Mouse (Mus musculus) midbrain, embryonic 12.5 days (tissue): Measurements from ENCODE around the gene Ptges3. TPM values are rescaled to one million over a fixed set of nuclear protein-coding genes. Genes with fewer than 3 reads are reported as not detected.

ENCODE experiments used
- ATAC-seq: fragments of 200-750 bp; cut with Nextera tagmentation; 2 replicates; pipeline ENCODE4 v1.8.0; 2017; ENCODE audit warnings: low read depth, moderate TSS enrichment, moderate library complexity; ENCODE audit not compliant: low FRiP score
- H3K27ac ChIP-seq: fragments of 300-500 bp; sonication (generic); replicated peaks from 2 replicates; pipeline ENCODE4 v1.5.1; 2016; ENCODE audit warnings: mild to moderate bottlenecking
- H3K27me3 ChIP-seq: fragments of 300-500 bp; sonication (generic); 2 replicates; pipeline ENCODE4 v1.6.1; 2016; ENCODE audit warnings: mild to moderate bottlenecking
- H3K36me3 ChIP-seq: fragments of 300-500 bp; sonication (generic); 2 replicates; pipeline ENCODE4 v1.6.1; 2016
- H3K4me1 ChIP-seq: fragments of 300-500 bp; sonication (generic); 2 replicates; pipeline ENCODE4 v1.6.1; 2016
- H3K4me2 ChIP-seq: fragments of 300-500 bp; sonication (generic); replicated peaks from 2 replicates; pipeline ENCODE4 v1.6.1; 2016; ENCODE audit warnings: mild to moderate bottlenecking, moderate library complexity
- H3K4me3 ChIP-seq: fragments of 300-500 bp; sonication (generic); 2 replicates; pipeline ENCODE4 v1.5.1; 2016; ENCODE audit warnings: mild to moderate bottlenecking
- H3K9ac ChIP-seq: fragments of 300-500 bp; sonication (generic); replicated peaks from 2 replicates; pipeline ENCODE4 v1.6.1; 2016; ENCODE audit warnings: mild to moderate bottlenecking, moderate library complexity
- H3K9me3 ChIP-seq: fragments of 300-500 bp; sonication (generic); 2 replicates; pipeline ENCODE4 v1.6.1; 2016; ENCODE audit warnings: mild to moderate bottlenecking
- WGBS: fragments of 180-500 bp; shearing (Covaris S2); methylation state at CpG from one replicate; pipeline ENCODE4 v1.1.7; 2016; 5-methylcytosine and 5-hydroxymethylcytosine counted together
- microRNA counts: library from miRNA; unstranded; fragments of <30 nt; microRNA quantifications from one replicate; lab custom pipeline; 2017
- microRNA-seq: library from miRNA; unstranded; fragments of <30 nt; microRNA quantifications from one replicate; pipeline ENCODE4, GENCODE M21; 2017
- polyA plus RNA-seq: library from polyadenylated mRNA; unstranded; fragments of >200 nt; fragmentation: Nextera tagmentation; extraction: Ambion mirVana; gene quantifications from 2 replicates; pipeline ENCODE4 v1.2.1, GENCODE M21; 2016

The Ptges3 gene
- polyA plus RNA-seq, 1 experiment from 2014 or later: 545 TPM

DNA sequence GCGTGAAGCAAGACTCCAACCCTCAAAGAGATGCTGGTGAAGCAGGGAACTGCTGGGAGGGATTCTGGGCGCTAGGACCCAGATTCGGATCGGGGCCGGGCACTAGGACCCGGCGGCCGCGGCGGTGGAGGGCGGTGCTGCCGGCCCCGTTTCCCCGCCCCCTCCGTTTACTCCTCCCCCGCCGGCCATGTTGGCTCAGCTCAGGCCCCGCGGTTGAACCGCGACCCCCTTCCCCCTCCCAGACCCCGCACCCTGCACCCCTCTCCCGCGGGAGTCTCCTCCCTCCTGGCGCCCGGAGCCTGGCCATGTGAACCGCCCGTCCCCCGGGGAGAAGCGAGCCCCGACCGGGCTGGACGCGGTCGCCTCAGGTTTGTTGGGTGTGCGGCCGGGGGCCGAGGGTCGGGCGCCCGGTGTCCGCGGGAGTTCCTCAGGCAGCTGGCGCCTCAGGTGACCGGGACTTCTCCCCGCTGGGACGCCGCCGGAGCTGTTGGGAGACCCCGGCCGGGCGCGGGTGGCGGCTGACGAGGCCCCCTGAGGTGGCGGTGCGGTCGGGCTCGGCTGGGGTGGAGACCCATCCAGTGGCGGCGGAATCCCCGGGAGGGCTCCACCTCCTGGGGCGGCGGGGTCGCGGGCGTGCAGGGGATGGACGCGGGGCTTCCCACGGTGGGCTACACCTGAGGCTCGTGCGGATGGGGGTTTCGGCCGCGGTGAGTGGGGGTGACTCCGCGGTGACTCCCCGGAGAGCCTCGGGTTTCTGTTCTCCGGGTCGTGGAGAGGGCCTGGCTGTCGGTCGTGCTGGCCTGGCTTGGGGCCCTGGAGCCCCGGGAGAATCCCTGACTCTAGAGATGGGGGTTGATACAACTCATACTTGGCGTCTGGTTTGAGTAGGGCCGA is 38.2 kb downstream of the Ptges3 start:
- H3K27me3 ChIP-seq: no peaks in the 10 kb centered on the region
- peak overlapping the region; percentile 99 for H3K4me3 ChIP-seq
- peak overlapping the region; percentile 96 for H3K9ac ChIP-seq
- under 1% methylated on average over 63 of the region's 86 CpGs for WGBS
- ATAC-seq: peak; percentile 82
- H3K4me2 ChIP-seq: peak overlapping the region; percentile 71
- peak overlapping the region; percentile 88 for H3K27ac ChIP-seq
- H3K4me1 ChIP-seq: peaks cover 44% of the 10 kb centered on the region
- no peaks in the 10 kb centered on the region for H3K9me3 ChIP-seq
- no peaks in the 10 kb centered on the region for H3K36me3 ChIP-seq

GRCm38 (mm10) chr10:128097587-128097971 is 38.8 kb downstream of the Ptges3 start:
- H3K27ac ChIP-seq: peak overlapping the region; percentile 88
- peak overlapping the region; percentile 71 for H3K4me2 ChIP-seq
- H3K9me3 ChIP-seq: no peaks in the 10 kb centered on the region
- peaks cover 39% of the 10 kb centered on the region for H3K4me1 ChIP-seq
- peak overlapping the region; percentile 96 for H3K9ac ChIP-seq
- H3K4me3 ChIP-seq: peak overlapping the region; percentile 99
- H3K36me3 ChIP-seq: no peaks in the 10 kb centered on the region
- no peak for ATAC-seq
- no peaks in the 10 kb centered on the region for H3K27me3 ChIP-seq
- 0% methylated on average over 13 of the region's 13 CpGs for WGBS

DNA sequence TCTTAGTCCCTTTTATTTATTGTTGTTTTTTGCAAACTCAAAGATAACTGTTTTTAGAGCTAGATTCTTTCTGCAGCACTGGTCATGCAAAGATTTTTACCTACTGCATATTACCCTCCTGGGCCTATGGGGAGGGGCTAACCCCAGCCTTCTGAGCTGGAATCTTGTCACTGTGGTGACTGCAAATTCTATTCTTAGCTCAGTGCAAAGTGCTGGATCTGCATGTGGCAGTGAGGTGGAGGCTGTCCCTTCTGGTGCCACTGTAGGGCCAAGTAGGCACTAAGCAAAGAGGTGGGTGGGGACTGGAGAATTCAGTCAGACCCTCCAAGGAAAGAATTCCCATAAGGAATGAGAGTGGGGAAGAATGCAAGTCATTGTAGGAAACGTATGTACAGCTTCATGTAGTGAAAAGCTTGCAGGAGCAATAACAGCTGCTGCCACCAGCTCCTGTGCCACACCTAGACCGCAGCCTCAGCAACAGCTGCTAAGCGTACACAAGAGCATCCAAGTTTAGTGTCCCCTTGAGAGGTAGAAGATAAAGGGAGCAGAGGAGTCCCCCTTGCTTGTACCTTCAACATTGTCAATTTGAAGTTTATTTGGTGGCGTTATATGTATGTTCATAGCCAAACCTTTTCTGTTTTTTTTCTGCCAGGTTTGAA is 51.5 kb downstream of the Ptges3 start:
- Histone ChIP-seq H3K4me3 (no peak overlapping the region), H3K9ac (no peak overlapping the region), H3K4me1 (no peaks in the 10 kb centered on the region), H3K9me3 (no peaks in the 10 kb centered on the region), H3K36me3 (peaks cover 54% of the 10 kb centered on the region), H3K27me3 (no peaks in the 10 kb centered on the region), H3K4me2 (no peak overlapping the region), H3K27ac (no peak overlapping the region)
- WGBS: 93% methylated on average over 4 of the region's 4 CpGs
- ATAC-seq: no peak

DNA sequence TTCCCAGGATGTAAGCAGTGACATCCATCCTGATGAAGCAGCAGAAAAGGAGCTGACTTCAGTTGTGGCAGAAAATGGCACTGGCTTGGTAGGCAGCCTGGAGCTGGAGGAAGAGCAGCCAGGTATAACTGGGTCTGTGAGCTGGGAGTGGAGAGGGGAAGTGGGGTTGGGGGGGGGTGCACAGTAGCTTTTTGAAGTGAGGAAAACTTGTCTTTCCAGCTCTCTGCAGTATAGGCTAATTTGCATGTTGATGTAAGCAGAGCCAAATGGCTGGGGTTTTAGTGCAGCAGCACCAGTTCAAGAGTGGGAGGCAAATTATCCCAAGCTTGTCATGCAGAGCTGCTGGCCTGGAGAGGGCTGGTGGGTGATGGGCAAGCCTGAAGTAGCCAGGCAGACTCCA is 52.5 kb downstream of the Ptges3 start:
- Histone ChIP-seq H3K4me2 (no peak overlapping the region), H3K27me3 (no peaks in the 10 kb centered on the region), H3K4me1 (no peaks in the 10 kb centered on the region), H3K9ac (no peak overlapping the region), H3K36me3 (peaks cover 64% of the 10 kb centered on the region), H3K4me3 (no peak overlapping the region), H3K9me3 (no peaks in the 10 kb centered on the region), H3K27ac (no peak overlapping the region)
- no peak for ATAC-seq

DNA sequence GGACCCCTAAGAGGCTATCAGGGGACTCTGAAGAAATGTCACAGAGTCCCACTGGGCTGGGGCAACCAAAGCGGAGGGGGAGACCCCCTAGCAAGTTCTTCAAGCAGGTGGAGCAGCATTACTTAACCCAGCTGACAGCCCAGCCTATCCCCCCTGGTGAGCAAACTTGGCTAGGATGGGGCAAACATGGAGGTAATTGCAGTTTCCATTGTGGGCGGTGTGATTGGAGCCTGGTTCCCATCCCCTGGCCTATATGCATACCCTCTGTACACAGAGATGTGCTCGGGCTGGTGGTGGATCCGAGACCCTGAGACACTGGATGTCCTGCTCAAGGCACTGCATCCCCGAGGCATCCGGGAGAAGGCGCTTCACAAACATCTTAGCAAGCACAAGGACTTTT is 65.1 kb downstream of the Ptges3 start:
- no peak for ATAC-seq
- Histone ChIP-seq H3K4me1 (no peaks in the 10 kb centered on the region), H3K27me3 (no peaks in the 10 kb centered on the region), H3K4me3 (no peak overlapping the region), H3K27ac (no peak overlapping the region), H3K9ac (no peak overlapping the region), H3K4me2 (no peak overlapping the region), H3K9me3 (no peaks in the 10 kb centered on the region), H3K36me3 (peaks cover 97% of the 10 kb centered on the region)
- WGBS: 96% methylated on average over 7 of the region's 7 CpGs

DNA sequence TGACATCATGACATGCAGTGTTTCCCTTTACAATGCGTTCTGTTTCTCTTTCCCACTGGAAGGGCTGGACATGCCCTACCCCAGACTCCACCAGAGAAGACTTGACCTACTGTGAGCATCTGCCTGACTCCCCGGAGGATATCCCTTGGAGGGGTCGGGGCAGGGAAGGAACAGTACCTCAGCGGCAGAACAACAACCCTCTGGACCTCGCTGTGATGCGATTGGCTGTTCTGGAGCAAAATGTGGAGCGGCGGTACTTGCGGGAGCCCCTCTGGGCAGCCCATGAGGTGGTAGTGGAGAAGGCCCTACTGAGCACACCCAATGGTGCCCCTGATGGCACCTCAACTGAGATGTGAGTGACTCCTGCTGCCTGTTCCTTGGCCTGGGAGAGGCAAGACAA is 66.1 kb downstream of the Ptges3 start:
- peaks cover 94% of the 10 kb centered on the region for H3K36me3 ChIP-seq
- H3K9me3 ChIP-seq: no peaks in the 10 kb centered on the region
- no peaks in the 10 kb centered on the region for H3K4me1 ChIP-seq
- no peak for ATAC-seq
- no peaks in the 10 kb centered on the region for H3K27me3 ChIP-seq
- no peak overlapping the region for H3K4me2 ChIP-seq
- H3K27ac ChIP-seq: no peak overlapping the region
- H3K9ac ChIP-seq: no peak overlapping the region
- no peak overlapping the region for H3K4me3 ChIP-seq
- WGBS: 96% methylated on average over 9 of the region's 9 CpGs

DNA sequence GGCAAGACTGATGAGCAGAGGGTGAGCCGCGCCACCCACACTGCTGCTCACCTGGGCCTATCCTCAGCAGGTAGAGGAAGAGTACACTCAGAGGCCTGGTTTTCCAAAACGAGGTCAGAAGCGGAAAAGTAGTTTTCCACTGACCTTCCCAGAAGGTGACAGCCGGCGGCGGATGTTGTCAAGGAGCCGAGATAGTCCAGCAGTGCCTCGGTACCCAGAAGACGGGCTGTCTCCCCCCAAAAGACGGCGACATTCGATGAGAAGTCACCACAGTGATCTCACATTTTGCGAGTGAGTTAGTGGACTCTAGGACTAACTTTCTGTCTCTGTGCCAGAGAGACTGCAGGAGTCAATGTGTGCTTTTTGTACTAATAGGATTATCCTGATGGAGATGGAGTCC is 67.2 kb downstream of the Ptges3 start:
- no peak overlapping the region for H3K4me2 ChIP-seq
- H3K27ac ChIP-seq: no peak overlapping the region
- H3K4me1 ChIP-seq: no peaks in the 10 kb centered on the region
- H3K27me3 ChIP-seq: no peaks in the 10 kb centered on the region
- no peak overlapping the region for H3K4me3 ChIP-seq
- H3K9ac ChIP-seq: no peak overlapping the region
- 92% methylated on average over 14 of the region's 14 CpGs for WGBS
- ATAC-seq: no peak
- no peaks in the 10 kb centered on the region for H3K9me3 ChIP-seq
- peaks cover 94% of the 10 kb centered on the region for H3K36me3 ChIP-seq

MicroRNAs encoded within 50 kb of the gene (microRNA counts, 519-probe panel; counts per million panel counts)
- microRNA mmu-miR-677 (lab: Ali Mortazavi, UCI): not detected

Small RNA genes within 50 kb of the gene (microRNA-seq; reads per million reads assigned to microRNA genes)
- gene Mir677: 23.9 reads per million, percentile 35 among the genes with 10 or more reads in this experiment

Other genes with a start within 250 kb of the Ptges3 start
- not detected in 2 replicates for gene Rdh19, start 209.0 kb upstream of the Ptges3 start, polyA plus RNA-seq
- not detected in 2 replicates for gene Rdh16f2, start 192.5 kb upstream of the Ptges3 start, polyA plus RNA-seq
- gene Rdh7, start 170.1 kb upstream of the Ptges3 start, polyA plus RNA-seq: not detected in 2 replicates
- not detected in 2 replicates for gene Sdr9c7, start 160.4 kb upstream of the Ptges3 start, polyA plus RNA-seq
- gene Hsd17b6, start 51.3 kb upstream of the Ptges3 start, polyA plus RNA-seq: not detected in 2 replicates
- gene Prim1, start 43.8 kb upstream of the Ptges3 start, polyA plus RNA-seq: 72.6 and 76.9 TPM in 2 replicates
- 716 and 742 TPM in 2 replicates for gene Naca, start 23.4 kb upstream of the Ptges3 start, polyA plus RNA-seq
- 1,976 and 1,998 TPM in 2 replicates for gene Atp5b, start 24.3 kb downstream of the Ptges3 start, polyA plus RNA-seq
- 14.1 and 16.0 TPM in 2 replicates for gene Baz2a, start 32.6 kb downstream of the Ptges3 start, polyA plus RNA-seq
- 19.6 and 21.6 TPM in 2 replicates for gene Rbms2, start 121.3 kb downstream of the Ptges3 start, polyA plus RNA-seq
- 0.71 and 0.91 TPM in 2 replicates for gene Gls2, start 135.5 kb downstream of the Ptges3 start, polyA plus RNA-seq
- gene Spryd4, start 152.9 kb downstream of the Ptges3 start, polyA plus RNA-seq: 21.4 and 24.1 TPM in 2 replicates
- 0.13 TPM in 1 of 2 replicates, not detected in the other for gene Mip, start 166.9 kb downstream of the Ptges3 start, polyA plus RNA-seq
- 54.9 and 58.4 TPM in 2 replicates for gene Timeless, start 173.1 kb downstream of the Ptges3 start, polyA plus RNA-seq
- gene Apon, start 195.1 kb downstream of the Ptges3 start, polyA plus RNA-seq: 0.21 and 0.92 TPM in 2 replicates
- not detected in 2 replicates for gene Apof, start 209.7 kb downstream of the Ptges3 start, polyA plus RNA-seq
- 23.8 and 24.1 TPM in 2 replicates for gene Stat2, start 211.6 kb downstream of the Ptges3 start, polyA plus RNA-seq
- not detected in 2 replicates for gene Il23a, start 239.8 kb downstream of the Ptges3 start, polyA plus RNA-seq
- gene Pan2, start 244.4 kb downstream of the Ptges3 start, polyA plus RNA-seq: 39.8 and 41.7 TPM in 2 replicates